Mouse (Mus musculus): ENCODE data around the gene Galnt7. TPM values are rescaled to one million over a fixed set of nuclear protein-coding genes. Genes with fewer than 3 reads are reported as not detected.
A peak's percentile ranks its signal among the peaks of the same experiment; 100 is the strongest.

The Galnt7 gene
- total and polyA plus RNA-seq, 3 experiments: 26.7 to 33.5 (median 32.7) TPM

GRCm38 (mm10) chr8:57546401-57546800 is 106.4 kb downstream of the Galnt7 start:
- in situ Hi-C loops (cut with MboI; ENCODE audit: low pct_ligation_motif_present, low pct_unique_long_range_greater_than_20kb, low sequenced_read_pairs) (no loop called here), dilution Hi-C loops (cut with MboI; ENCODE audit: extremely low pct_ligation_motif_present, extremely low pct_unique_long_range_greater_than_20kb, low sequenced_read_pairs) (no loop called here)
- no peaks in the 10 kb centered on the region for H3K79me2 ChIP-seq (replicated peaks; ENCODE audit: control insufficient read depth, extremely low read depth, insufficient read depth, poor library complexity, severe bottlenecking)
- no peak for DNase-seq (ENCODE audit: extremely low read depth)
- H3K9me3 ChIP-seq (replicated peaks; ENCODE audit: low read length): no peaks in the 10 kb centered on the region
- no peak overlapping the region for H3K9ac ChIP-seq (ENCODE audit: insufficient read depth, low read depth)
- TF ChIP-seq ZKSCAN1 (IDR thresholded peaks at IDR 0.05; ENCODE audit: borderline replicate concordance, low read depth, low read length) (no peak), JUN (IDR thresholded peaks at IDR 0.05; ENCODE audit: insufficient read depth, low read depth, low read length) (no peak), CHD2 (IDR thresholded peaks at IDR 0.05; ENCODE audit: low read length) (no peak), IRF4 (IDR thresholded peaks at IDR 0.05; ENCODE audit: low read depth, low read length) (no peak), NRF1 (IDR thresholded peaks at IDR 0.05; ENCODE audit: low read depth, low read length) (no peak), SMC3 (IDR thresholded peaks at IDR 0.05; ENCODE audit: low read depth, low read length) (no peak), ZC3H11A (IDR thresholded peaks at IDR 0.05; ENCODE audit: low read depth, low read length) (no peak), ZMIZ1 (IDR thresholded peaks at IDR 0.05; ENCODE audit: low read depth, low read length) (no peak), CTCF (conservative IDR thresholded peaks at IDR 0.05 in 1 of 2, IDR thresholded peaks at IDR 0.05 in 1 of 2; ENCODE audit: low read depth in 2 of 2, low read length in 2 of 2) (no peak), RCOR1 (conservative IDR thresholded peaks at IDR 0.05; ENCODE audit: low read depth, low read length) (no peak), USF2 (conservative IDR thresholded peaks at IDR 0.05; ENCODE audit: low read depth, low read length) (no peak), UBTF (IDR thresholded peaks at IDR 0.05; ENCODE audit: low read depth, low read length) (no peak), MAX (IDR thresholded peaks at IDR 0.05; ENCODE audit: low read length) (no peak), POLR2AphosphoS2 (IDR thresholded peaks at IDR 0.05; ENCODE audit: low read depth, low read length) (no peak), ETS1 (conservative IDR thresholded peaks at IDR 0.05; ENCODE audit: low read depth, low read length) (no peak), MXI1 (IDR thresholded peaks at IDR 0.05; ENCODE audit: low read depth, low read length) (no peak)
- H3K27me3 ChIP-seq (replicated peaks): no peaks in the 10 kb centered on the region
- H3K36me3 ChIP-seq (replicated peaks in 1 of 2; ENCODE audit: control insufficient read depth in 1 of 2, insufficient read depth in 1 of 2, low read length in 1 of 2): peaks cover 6 to 55% of the 10 kb centered on the region in 2 experiments
- no peak overlapping the region for H3K27ac ChIP-seq (ENCODE audit: insufficient read depth, low read depth)
- H3K4me1 ChIP-seq (ENCODE audit: control insufficient read depth in 1 of 2, insufficient read depth in 2 of 2): peaks cover 2 to 20% of the 10 kb centered on the region in 2 experiments; a peak in 3 of 4 replicates
- H3K4me2 ChIP-seq (ENCODE audit: insufficient read depth, low read depth, poor library complexity, severe bottlenecking): no peak overlapping the region
- H3K4me3 ChIP-seq (replicated peaks in 1 of 3; ENCODE audit: low read depth in 2 of 3, low read length in 2 of 3, poor library complexity in 1 of 3): no peak overlapping the region

DNA sequence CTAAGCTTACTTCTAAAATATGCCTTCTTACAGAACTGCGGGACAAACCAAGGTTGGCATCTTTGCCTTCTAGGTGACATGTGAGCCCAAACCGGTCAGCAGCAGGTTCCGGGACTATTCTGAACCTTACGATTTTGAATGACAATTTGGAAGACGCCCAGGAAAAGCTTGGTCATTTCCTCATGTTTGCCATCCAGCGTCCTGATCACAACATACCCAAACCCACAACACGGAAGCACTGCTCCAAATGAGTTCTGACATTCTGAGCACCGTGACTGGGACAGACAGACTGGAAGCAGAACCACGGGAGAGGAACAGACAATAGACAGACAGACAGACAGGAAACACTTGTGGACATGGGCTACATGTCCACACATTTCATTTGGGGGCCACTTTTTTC is 111.4 kb downstream of the Galnt7 start:
- TF ChIP-seq ELF1 (IDR thresholded peaks at IDR 0.05; ENCODE audit: low read depth, low read length): 0 out of 2 replicates have a peak, but pooled peaks have one; percentile 48
- TF ChIP-seq JUN (IDR thresholded peaks at IDR 0.05; ENCODE audit: insufficient read depth, low read depth, low read length): no peak
- TF ChIP-seq CTCF (conservative IDR thresholded peaks at IDR 0.05 in 1 of 2, IDR thresholded peaks at IDR 0.05 in 1 of 2; ENCODE audit: low read depth in 2 of 2, low read length in 2 of 2): no peak
- 0 out of 2 replicates have a peak, but pooled peaks have one; percentile 6 for TF ChIP-seq ETS1 (conservative IDR thresholded peaks at IDR 0.05; ENCODE audit: low read depth, low read length)
- TF ChIP-seq E2F4 (IDR thresholded peaks at IDR 0.05; ENCODE audit: insufficient replicate concordance, low read depth, low read length): no peak
- dilution Hi-C loops (cut with MboI; ENCODE audit: extremely low pct_ligation_motif_present, extremely low pct_unique_long_range_greater_than_20kb, low sequenced_read_pairs) (no loop called here), in situ Hi-C loops (cut with MboI; ENCODE audit: low pct_ligation_motif_present, low pct_unique_long_range_greater_than_20kb, low sequenced_read_pairs) (no loop called here)
- Histone ChIP-seq H3K9ac (ENCODE audit: insufficient read depth, low read depth) (peak overlapping the region; percentile 55), H3K4me1 (ENCODE audit: control insufficient read depth in 1 of 2, insufficient read depth in 2 of 2) (peaks cover 8 to 35% of the 10 kb centered on the region in 2 experiments; a peak in 3 of 4 replicates), H3K27me3 (replicated peaks) (no peaks in the 10 kb centered on the region), H3K4me3 (replicated peaks in 1 of 3; ENCODE audit: low read depth in 2 of 3, low read length in 2 of 3, poor library complexity in 1 of 3) (peak overlapping the region in 1 of 3 experiments; percentile 1), H3K36me3 (replicated peaks in 1 of 2; ENCODE audit: control insufficient read depth in 1 of 2, insufficient read depth in 1 of 2, low read length in 1 of 2) (peaks cover 11 to 60% of the 10 kb centered on the region in 2 experiments), H3K79me2 (replicated peaks; ENCODE audit: control insufficient read depth, extremely low read depth, insufficient read depth, poor library complexity, severe bottlenecking) (no peaks in the 10 kb centered on the region), H3K9me3 (replicated peaks; ENCODE audit: low read length) (no peaks in the 10 kb centered on the region), H3K27ac (ENCODE audit: insufficient read depth, low read depth) (peak overlapping the region; percentile 82), H3K4me2 (ENCODE audit: insufficient read depth, low read depth, poor library complexity, severe bottlenecking) (peak overlapping the region; percentile 79)
- DNase-seq (ENCODE audit: extremely low read depth): peak; percentile 47

Data from CH12.LX (cell line).